Mouse (Mus musculus) bone marrow, adult 2 months (tissue): ENCODE measurements at regions not wholly inside any gene's neighbourhood (a gene's known extent, or its start where the extent isn't known, plus 50 kb on each side); places are given as distances from the start of the nearest gene placed in this dataset.

Experiments used
- H3K27ac ChIP-seq: fragments of 200-500 bp; 2 replicates; pipeline ENCODE4 v1.5.1; 2012; ENCODE audit warnings: low read depth, mild to moderate bottlenecking, control low read depth, inconsistent platforms, low read length; ENCODE audit not compliant: control insufficient read depth, poor library complexity, insufficient read depth
- H3K4me1 ChIP-seq: fragments of 200-500 bp; 2 replicates; pipeline ENCODE4 v1.6.1; 2011; ENCODE audit warnings: low read length; ENCODE audit not compliant: control insufficient read depth, insufficient read depth
- H3K4me3 ChIP-seq: fragments of 200-500 bp; replicated peaks from 2 replicates; pipeline ENCODE3; 2011; ENCODE audit warnings: mild to moderate bottlenecking, low read depth, low read length, control low read depth; ENCODE audit not compliant: control insufficient read depth
- CTCF ChIP-seq: fragments of 200-500 bp; IDR thresholded peaks from 2 replicates; pipeline ENCODE4 v1.5.1; 2011; ENCODE audit warnings: low read length, control low read depth; ENCODE audit not compliant: control insufficient read depth, insufficient read depth
- POLR2A ChIP-seq: fragments of 200-500 bp; IDR thresholded peaks from 2 replicates; pipeline ENCODE4 v1.6.1; 2011; ENCODE audit warnings: low read depth, mild to moderate bottlenecking, control low read depth, low read length, borderline replicate concordance; ENCODE audit not compliant: control insufficient read depth
- WGBS: fragments of 180-500 bp; shearing (Covaris S2); methylation state at CpG from one replicate; pipeline ENCODE4 v1.1.7; 2018; 5-methylcytosine and 5-hydroxymethylcytosine counted together

- no peak overlapping the region for H3K4me3 ChIP-seq
- H3K27ac ChIP-seq = no peak overlapping the region
- TF ChIP-seq CTCF (no peak), POLR2A (no peak)
- H3K4me1 ChIP-seq = no peaks in the 10 kb centered on the region
- WGBS = 66% methylated on average over 12 of the region's 12 CpGs
Observed at GRCm38 (mm10) chr5:4661420-4662197, 96.2 kb downstream of the Fzd1 start.

- TF ChIP-seq POLR2A = no peak
- no peak for TF ChIP-seq CTCF
- WGBS = 55% methylated on average over 1 of the region's 1 CpGs
Observed at GRCm38 (mm10) chr5:4657982-4658381, 99.9 kb downstream of the Fzd1 start.

GRCm38 (mm10) chr5:4654186-4654585 lies 103.6 kb downstream of the Fzd1 start:
- no peaks in the 10 kb centered on the region for H3K4me1 ChIP-seq
- H3K4me3 ChIP-seq = no peak overlapping the region
- TF ChIP-seq POLR2A = no peak
- no peak for TF ChIP-seq CTCF
- no peak overlapping the region for H3K27ac ChIP-seq

More at GRCm38 (mm10) chr5:4657982-4658381, 99.9 kb downstream of the Fzd1 start:
- Histone ChIP-seq H3K27ac (no peak overlapping the region), H3K4me3 (no peak overlapping the region), H3K4me1 (no peaks in the 10 kb centered on the region)

GRCm38 (mm10) chr5:4651167-4651955 lies 106.5 kb downstream of the Fzd1 start:
- 80% methylated on average over 6 of the region's 6 CpGs for WGBS
- no peak overlapping the region for H3K4me3 ChIP-seq
- H3K27ac ChIP-seq = no peak overlapping the region
- H3K4me1 ChIP-seq = no peaks in the 10 kb centered on the region
- TF ChIP-seq CTCF (no peak), POLR2A (no peak)

GRCm38 (mm10) chr5:4650709-4651108 lies 107.1 kb downstream of the Fzd1 start:
- 77% methylated on average over 3 of the region's 3 CpGs for WGBS
- H3K27ac ChIP-seq = no peak overlapping the region

GRCm38 (mm10) chr5:4649858-4650556 lies 107.8 kb downstream of the Fzd1 start:
- 80% methylated on average over 6 of the region's 6 CpGs for WGBS
- TF ChIP-seq CTCF (no peak), POLR2A (no peak)
- H3K4me1 ChIP-seq = no peaks in the 10 kb centered on the region
- H3K4me3 ChIP-seq = no peak overlapping the region
- H3K27ac ChIP-seq = no peak overlapping the region

More at GRCm38 (mm10) chr5:4650709-4651108, 107.1 kb downstream of the Fzd1 start:
- TF ChIP-seq POLR2A (no peak), CTCF (no peak)
- Histone ChIP-seq H3K4me1 (no peaks in the 10 kb centered on the region), H3K4me3 (no peak overlapping the region)

GRCm38 (mm10) chr5:4641041-4641440 lies 116.8 kb downstream of the Fzd1 start:
- no peak for TF ChIP-seq POLR2A
- no peak overlapping the region for H3K27ac ChIP-seq
- H3K4me3 ChIP-seq = no peak overlapping the region
- H3K4me1 ChIP-seq = no peaks in the 10 kb centered on the region

- Histone ChIP-seq H3K4me1 (no peaks in the 10 kb centered on the region), H3K27ac (no peak overlapping the region), H3K4me3 (no peak overlapping the region)
- no peak for TF ChIP-seq CTCF
- no peak for TF ChIP-seq POLR2A
- 79% methylated on average over 3 of the region's 3 CpGs for WGBS
Observed at GRCm38 (mm10) chr5:4633763-4634162, 124.1 kb downstream of the Fzd1 start.
